Mouse (Mus musculus) common myeloid progenitor, adult 5-6 weeks (primary cell): ENCODE measurements around the gene Nme2. TPM values are rescaled to one million over a fixed set of nuclear protein-coding genes. Genes with fewer than 3 reads are reported as not detected.

Experiments used
- total RNA-seq: library from RNA; stranded (forward); fragments of 200-1000, 187-1606 nt; gene quantifications from 2 replicates; pipeline ENCODE4 v1.2.3, GENCODE M21; 2017

Nme2 gene
- total RNA-seq, 1 experiment from 2014 or later = 172 TPM

Other genes starting within 250 kb of the Nme2 start
- gene Utp18, start 70.5 kb downstream of the Nme2 start, total RNA-seq = 64.0 and 71.8 TPM in 2 replicates
- 65.0 and 66.7 TPM in 2 replicates for gene Mbtd1, start 70.4 kb downstream of the Nme2 start, total RNA-seq
- not detected in 2 replicates for gene Gm20390, start 12.0 kb upstream of the Nme2 start, total RNA-seq
- 108 and 121 TPM in 2 replicates for gene Nme1, start 12.3 kb upstream of the Nme2 start, total RNA-seq
- 87.9 and 90.7 TPM in 2 replicates for gene Spag9, start 39.8 kb upstream of the Nme2 start, total RNA-seq